Mouse (Mus musculus) left cerebral cortex, adult 9 months (tissue): ENCODE data around the gene Krt15.

Experiments used
- DNase-seq, 2 experiments: peaks; one replicate each; pipeline ENCODE4 v3.0.0; 2022; ENCODE audit warnings: low spot score in 2 of 2

Krt15 gene

GRCm38 (mm10) chr11:100135731-100136130 is at the start of gene Krt15:
TSS of gene Krt15 (minus strand) at chr11:100135928.
- DNase-seq: no peak

GRCm38 (mm10) chr11:100181725-100182124 is 46.0 kb upstream of the Krt15 start:
- no peak for DNase-seq

DNA sequence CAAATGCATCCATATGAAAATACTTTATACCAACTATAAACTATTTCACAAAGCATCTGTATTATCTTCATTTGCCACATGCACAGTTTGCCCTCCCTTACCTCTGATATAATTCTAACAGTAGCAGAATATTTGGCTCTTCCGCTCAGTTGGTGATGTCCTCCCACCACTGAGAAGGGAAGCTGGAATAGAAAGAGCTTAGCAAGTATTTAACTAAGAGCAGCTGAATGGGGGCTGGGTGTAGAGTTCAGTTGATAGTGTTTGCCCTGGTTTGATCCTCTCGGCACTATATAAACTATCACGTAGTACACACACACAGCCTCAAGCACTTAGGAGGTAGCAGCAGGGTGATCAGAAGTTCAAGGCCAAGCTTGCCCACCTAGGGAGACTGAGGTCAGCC is 43.5 kb upstream of the Krt15 start:
- DNase-seq: no peak

DNA sequence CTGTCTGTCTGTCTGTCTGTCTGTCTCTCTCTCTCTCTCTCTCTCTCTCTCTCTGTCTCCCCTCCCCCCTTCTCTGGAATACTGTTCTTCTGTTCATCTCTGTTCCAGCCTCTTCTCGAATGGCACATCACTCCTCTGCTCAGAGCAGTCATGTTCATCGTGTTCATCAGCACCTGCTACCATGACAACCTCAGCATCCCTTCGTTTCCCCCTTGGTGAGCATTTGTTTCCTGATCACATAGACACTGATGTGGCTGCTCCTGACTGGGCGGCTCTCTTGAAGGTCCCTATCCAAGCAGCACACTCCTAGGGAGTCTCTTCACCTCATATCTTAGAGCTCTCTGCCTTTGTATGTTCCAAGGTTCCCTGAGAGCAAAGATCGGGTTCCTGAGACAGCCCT is 42.6 kb upstream of the Krt15 start:
- DNase-seq: peak in 1 of 2 experiments; percentile 6

GRCm38 (mm10) chr11:100176791-100177190 is 41.1 kb upstream of the Krt15 start:
- DNase-seq: no peak

- DNase-seq: peak in 1 of 2 experiments; percentile 79
These were observed 33.3 kb upstream of the Krt15 start for GRCm38 (mm10) chr11:100168765-100169762.

DNA sequence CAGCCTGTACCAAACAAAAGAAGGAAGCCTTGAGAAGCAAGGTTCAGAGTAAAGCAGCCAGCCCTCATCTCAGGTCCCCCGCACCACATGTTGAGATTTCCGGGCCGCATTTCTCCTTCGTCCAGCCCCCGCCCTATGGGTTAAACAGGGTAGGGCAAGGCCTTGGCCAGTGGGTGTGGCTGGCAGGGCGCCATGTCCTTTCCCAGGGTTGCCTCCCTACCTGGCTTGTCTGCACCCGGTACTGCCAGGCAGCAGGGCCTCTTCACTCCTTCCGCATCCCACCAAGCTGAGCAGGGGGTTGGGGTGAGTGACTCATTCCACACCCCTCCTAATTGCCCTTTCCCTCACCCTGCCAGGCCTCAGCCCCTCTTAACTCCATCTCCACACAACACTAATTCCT is 32.3 kb upstream of the Krt15 start:
- DNase-seq: no peak

GRCm38 (mm10) chr11:100164392-100164791 is 28.7 kb upstream of the Krt15 start:
- no peak for DNase-seq

- no peak for DNase-seq
These were observed 22.3 kb upstream of the Krt15 start for GRCm38 (mm10) chr11:100157908-100158477.

DNA sequence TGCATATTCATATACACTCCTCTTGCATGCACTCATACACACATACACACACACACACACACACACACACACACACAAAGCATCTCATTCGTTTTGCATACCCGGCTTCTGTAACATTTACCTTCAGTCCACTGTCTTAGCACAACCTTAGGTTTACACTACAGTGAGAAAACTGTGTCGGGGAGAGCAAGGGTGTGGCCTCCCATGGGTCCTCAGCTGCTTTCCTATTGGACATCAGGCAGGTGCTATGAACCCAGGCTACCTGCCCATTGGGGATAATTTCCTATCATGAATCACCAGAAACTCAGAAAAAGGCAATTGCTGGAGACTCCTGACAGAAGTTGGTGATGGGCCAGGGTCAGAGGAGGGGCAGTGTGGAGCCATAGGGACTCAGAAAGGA is 21.6 kb upstream of the Krt15 start:
- no peak for DNase-seq

DNA sequence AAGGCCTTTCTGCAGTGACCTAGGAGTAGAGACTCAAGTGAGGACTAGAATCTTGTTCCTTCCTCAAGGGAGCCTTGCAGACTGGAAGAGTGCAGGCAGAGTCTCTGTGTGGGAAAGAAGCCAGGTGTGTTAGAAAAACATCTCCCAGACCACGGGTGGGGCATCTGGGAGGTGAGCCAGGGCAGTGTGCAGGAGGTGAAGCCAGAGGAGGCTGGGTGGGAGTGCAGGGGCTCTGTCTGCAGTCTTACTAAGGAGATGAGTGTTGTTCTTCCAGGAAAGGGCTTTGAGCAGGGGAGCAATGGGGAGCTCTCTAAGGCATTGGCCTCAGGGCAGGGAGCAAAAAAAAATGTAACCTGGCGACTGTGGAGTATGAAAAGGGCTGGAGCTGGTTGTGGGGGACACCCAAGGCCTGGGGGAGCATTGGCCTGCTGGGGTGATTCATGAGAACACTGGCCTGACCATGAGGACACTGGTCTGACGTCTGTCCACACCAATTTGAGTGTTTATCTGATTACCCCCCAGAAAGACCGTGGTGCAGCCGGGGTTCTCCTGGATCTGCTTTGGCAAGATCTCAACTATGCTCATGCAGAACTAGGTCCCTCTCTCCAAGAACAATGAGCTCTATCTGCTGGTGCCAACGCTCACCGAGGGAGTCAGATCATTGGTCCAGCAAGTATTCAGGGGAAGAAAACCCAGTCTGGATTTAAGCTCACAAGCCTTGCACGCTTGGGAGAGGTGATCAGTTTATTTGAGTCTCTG is 19.9 kb upstream of the Krt15 start:
- DNase-seq: no peak

DNA sequence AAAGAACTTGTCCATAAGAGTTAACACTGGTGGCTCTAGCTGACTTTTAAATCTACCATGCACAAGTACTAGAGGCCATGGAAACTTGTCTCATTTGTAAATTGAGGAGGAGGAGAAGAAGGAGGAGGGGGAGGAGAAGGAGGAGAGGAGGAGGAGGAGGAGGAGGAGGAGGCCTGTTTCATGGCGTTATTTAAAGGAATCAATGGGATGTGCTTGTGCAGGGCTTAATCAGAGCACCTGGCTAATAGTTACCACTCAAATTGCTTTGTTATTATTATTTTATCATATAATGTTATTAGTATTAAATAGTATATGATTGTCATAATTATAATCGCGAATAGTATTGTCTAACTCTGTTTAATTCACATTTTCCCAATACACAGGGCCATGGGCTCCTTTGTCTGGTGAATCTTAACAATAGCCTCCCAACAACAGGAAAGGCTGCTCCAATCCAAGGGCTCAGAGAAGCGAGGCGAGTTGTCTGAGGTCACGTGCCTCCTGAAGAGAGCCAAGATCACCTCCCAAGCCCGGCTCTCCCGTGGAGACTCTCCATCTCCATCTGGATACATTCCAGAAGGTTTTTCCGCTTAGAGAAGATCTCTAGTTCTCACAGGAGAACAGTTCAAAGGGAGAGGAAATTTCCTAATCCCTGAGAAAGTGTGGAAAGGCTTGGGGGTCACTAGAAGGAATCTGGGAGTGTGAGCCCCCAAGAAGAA is 13.0 kb upstream of the Krt15 start, which contains the start of gene Krt19:
Gene Krt19 (minus strand): TSS at position 51 of the 716 bp plus-strand sequence.
- no peak for DNase-seq

- DNase-seq: no peak
These were observed 12.0 kb upstream of the Krt15 start for GRCm38 (mm10) chr11:100147566-100148353.

GRCm38 (mm10) chr11:100145858-100146560 is 10.3 kb upstream of the Krt15 start:
- no peak for DNase-seq

- DNase-seq: no peak
These were observed 9.4 kb upstream of the Krt15 start for GRCm38 (mm10) chr11:100145104-100145503.

DNA sequence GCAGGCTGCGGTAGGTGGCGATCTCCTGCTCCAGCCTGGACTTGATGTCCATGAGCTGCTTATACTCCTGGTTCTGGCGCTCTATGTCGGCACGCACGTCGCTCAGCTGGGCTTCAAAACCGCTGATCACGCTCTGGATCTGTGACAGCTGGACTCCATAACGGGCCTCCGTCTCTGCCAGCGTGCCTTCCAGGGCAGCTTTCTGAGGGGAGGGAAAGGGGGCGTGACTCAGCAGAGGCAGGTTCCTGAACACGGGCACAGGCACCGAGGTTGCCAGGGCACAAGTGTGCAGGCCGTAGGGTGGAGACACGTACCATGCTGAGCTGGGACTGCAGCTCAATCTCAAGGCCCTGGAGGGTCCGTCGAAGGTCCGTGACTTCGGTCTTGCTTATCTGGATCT is 5.2 kb upstream of the Krt15 start:
- DNase-seq: no peak

DNA sequence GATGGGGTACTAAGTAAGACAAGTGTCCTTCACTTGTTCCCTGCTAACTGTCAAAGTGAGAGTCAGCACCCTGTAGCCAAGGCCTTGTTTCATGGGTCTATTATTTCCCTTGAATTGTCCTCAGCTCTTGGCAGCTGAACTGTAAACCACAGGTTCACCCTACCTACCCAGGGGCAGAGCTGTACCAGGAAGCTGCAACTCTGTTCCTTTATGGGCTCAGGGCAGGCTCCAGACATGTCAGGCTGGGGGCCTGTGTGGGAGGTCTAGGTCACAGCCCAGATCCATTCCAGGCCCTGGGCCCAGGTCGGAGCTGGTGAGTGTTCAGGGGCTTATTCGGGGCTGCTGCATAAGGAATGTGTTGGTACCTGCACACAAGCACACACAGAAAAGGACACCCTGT is 3.7 kb upstream of the Krt15 start:
- no peak for DNase-seq

GRCm38 (mm10) chr11:100138809-100139208 is 3.1 kb upstream of the Krt15 start:
- no peak for DNase-seq

- DNase-seq: no peak
These were observed 2.0 kb upstream of the Krt15 start for GRCm38 (mm10) chr11:100137693-100138092.

DNA sequence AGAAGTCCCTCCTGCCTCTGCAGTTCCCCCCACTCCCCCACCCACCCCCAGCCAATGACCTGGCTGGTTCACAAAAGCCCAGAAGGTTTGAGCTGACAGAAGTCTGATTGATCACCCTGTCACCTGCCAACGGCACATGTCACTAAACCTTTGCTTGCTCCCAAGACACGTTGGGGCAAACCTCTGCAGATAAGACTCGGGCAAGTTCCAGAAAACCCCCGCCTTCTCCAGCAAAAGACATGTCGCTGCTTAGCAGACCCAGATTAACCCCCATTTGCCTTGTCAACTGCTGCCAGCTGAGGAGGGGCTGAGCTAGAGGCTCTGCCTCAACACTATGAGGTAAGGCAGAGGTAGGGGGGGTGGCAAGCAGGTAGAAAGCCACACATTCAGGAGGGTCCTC is 831 bp upstream of the Krt15 start:
- DNase-seq: no peak
